Comparison of ENCODE assay signal across 23 mouse cellular contexts in the genomic region with DNA sequence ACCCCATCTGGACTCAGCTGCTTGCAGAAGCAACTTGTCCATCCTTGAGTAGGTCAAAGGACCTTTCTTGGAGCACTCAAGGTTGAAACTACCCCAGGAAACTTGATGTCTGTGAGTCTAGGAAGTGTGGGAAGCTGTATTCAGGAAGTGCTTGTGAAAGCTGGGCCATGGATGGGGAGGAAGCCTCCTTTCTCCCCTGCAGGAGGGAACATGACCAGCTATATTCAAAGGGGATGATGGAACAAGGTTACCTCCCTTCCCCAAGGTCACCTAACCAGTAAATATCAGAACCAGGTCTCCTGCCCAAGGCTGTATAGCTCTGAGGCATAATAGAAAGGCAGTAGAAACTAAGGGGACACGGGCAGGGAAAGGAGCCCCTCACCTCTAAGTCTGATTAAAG. TPM values are rescaled to one million over a fixed set of nuclear protein-coding genes. Genes with fewer than 3 reads are reported as not detected.
DNase-seq lines count a peak whose midpoint lies in the region; ATAC-seq lines count a peak whose summit lies in the region.
"Had no signal": no experiment of that assay in that cellular context is flagged by ENCODE, and none has a peak within 500 bp of the region (broad histone marks: within the 10 kb centered on the region; RNA-seq: fewer than 3 reads in every experiment).

No protein-coding gene starts in this region.

- peak; percentile 58 to 85 for DNase-seq in adrenal gland, adult (ENCODE audit: inconsistent age in 2 of 2, low spot score in 1 of 2)
- DNase-seq in adrenal gland, postnatal 14 days: no peak
- DNase-seq in adrenal gland, postnatal 10 days: peak; percentile 34
- DNase-seq in adrenal gland, adult 8-10 months: no peak
- no peak for DNase-seq in heart, adult 18-20 months
- DNase-seq: adrenal gland, postnatal 25 days; B cell, adult 2 months; cerebellum, adult 11-12 months; cerebellum, adult 2 months; cerebellum, adult 9-10 months; cerebellum, postnatal 10 days; cerebellum, postnatal 25 days; forebrain, postnatal 0 days had no signal

- H3K4me2 ChIP-seq in heart, embryonic 13.5 days: no peak overlapping the region
- H3K4me2 ChIP-seq: embryonic facial prominence, embryonic 12.5 days; forebrain, embryonic 13.5 days; forebrain, embryonic 15.5 days had no signal

- no peak overlapping the region for H3K4me3 ChIP-seq in heart, embryonic 13.5 days
- H3K4me3 ChIP-seq: embryonic facial prominence, embryonic 10.5 days; embryonic facial prominence, embryonic 12.5 days; forebrain, embryonic 13.5 days; forebrain, embryonic 15.5 days had no signal

- WGBS in heart, embryonic 13.5 days: 38% methylated on average over 1 of the region's 1 CpGs

- H3K27me3 ChIP-seq in heart, embryonic 13.5 days (replicated peaks): no peaks in the 10 kb centered on the region
- H3K27me3 ChIP-seq: embryonic facial prominence, embryonic 12.5 days; forebrain, embryonic 15.5 days had no signal

- H3K27ac ChIP-seq in heart, embryonic 13.5 days (replicated peaks): 0 out of 2 replicates have a peak overlapping the region, but pooled peaks have one; percentile 25
- H3K27ac ChIP-seq: embryonic facial prominence, embryonic 10.5 days; embryonic facial prominence, embryonic 12.5 days; forebrain, embryonic 13.5 days; forebrain, embryonic 15.5 days had no signal

- ATAC-seq in heart, embryonic 13.5 days (ENCODE audit: extremely low read depth, insufficient number of reproducible peaks, low FRiP score, low TSS enrichment): no peak
- ATAC-seq: activated CD4-positive, CD25-positive, alpha-beta regulatory T cell, adult 4 months; CD4-positive, CD25-positive, alpha-beta regulatory T cell, adult 4 months; forebrain, embryonic 13.5 days; forebrain, embryonic 15.5 days; forebrain, postnatal 0 days; Patski had no signal

- no peaks in the 10 kb centered on the region for H3K9me3 ChIP-seq in heart, embryonic 13.5 days
- H3K9me3 ChIP-seq: embryonic facial prominence, embryonic 10.5 days; embryonic facial prominence, embryonic 12.5 days; forebrain, embryonic 13.5 days; forebrain, embryonic 15.5 days; G1E had no signal

- H3K4me1 ChIP-seq in heart, embryonic 13.5 days: peaks cover 18% of the 10 kb centered on the region
- H3K4me1 ChIP-seq: embryonic facial prominence, embryonic 10.5 days; embryonic facial prominence, embryonic 12.5 days; forebrain, embryonic 13.5 days; forebrain, embryonic 15.5 days had no signal

- H3K9ac ChIP-seq in heart, embryonic 13.5 days: no peak overlapping the region
- H3K9ac ChIP-seq: embryonic facial prominence, embryonic 12.5 days; forebrain, embryonic 13.5 days; forebrain, embryonic 15.5 days; forebrain, postnatal 0 days had no signal

- H3K36me3 ChIP-seq in heart, embryonic 13.5 days: no peaks in the 10 kb centered on the region
- H3K36me3 ChIP-seq: embryonic facial prominence, embryonic 10.5 days; embryonic facial prominence, embryonic 12.5 days; forebrain, embryonic 15.5 days; G1E had no signal

RNA-seq across cellular contexts. Expression of a gene that starts 15.6 kb away (rescaled TPM):
- total RNA-seq in adrenal gland, postnatal 14 days (2021): 33.9 and 38.9 TPM in 2 replicates
- 10 to 100 TPM; 30.4 to 34.6 TPM for total RNA-seq in adrenal gland, postnatal 10 days (2021)
- 10 to 100 TPM; 39.8 to 60.3 (median 49.4) TPM for total RNA-seq in adrenal gland, adult 8-10 months (2022)
- polyA plus RNA-seq in heart, embryonic 13.5 days (2015; fragmentation: Nextera tagmentation; extraction: Ambion mirVana): 21.9 and 22.6 TPM in 2 replicates
- 10 to 100 TPM; 44.7 to 51.8 TPM for total RNA-seq in heart, adult 18-20 months (2021)

RNA-seq across cellular contexts. Expression of a gene that starts 34.4 kb away (rescaled TPM):
- total RNA-seq in adrenal gland, postnatal 14 days (2021): 39.0 and 39.1 TPM in 2 replicates
- 10 to 100 TPM; 38.0 to 54.0 TPM for total RNA-seq in adrenal gland, postnatal 10 days (2021)
- 10 to 100 TPM in 2 of 4 experiments, 1 to 10 TPM in 2; 4.3 to 11.4 (median 8.5) TPM for total RNA-seq in adrenal gland, adult 8-10 months (2022)
- 259 TPM in 2 replicates for polyA plus RNA-seq in heart, embryonic 13.5 days (2015; fragmentation: Nextera tagmentation; extraction: Ambion mirVana)
- total RNA-seq in heart, adult 18-20 months (2021): 10 to 100 TPM; 58.6 to 66.5 TPM

RNA-seq across cellular contexts. Expression of a gene that starts 44.2 kb away (rescaled TPM):
- total RNA-seq in adrenal gland, postnatal 14 days (2021): 678 and 701 TPM in 2 replicates
- total RNA-seq in adrenal gland, postnatal 10 days (2021): 100 to 1,000 TPM; 549 to 558 TPM
- 1,000 to 10,000 TPM; 1,385 to 1,638 (median 1,575) TPM for total RNA-seq in adrenal gland, adult 8-10 months (2022)
- polyA plus RNA-seq in heart, embryonic 13.5 days (2015; fragmentation: Nextera tagmentation; extraction: Ambion mirVana): 28.9 and 29.1 TPM in 2 replicates
- 100 to 1,000 TPM; 237 to 244 TPM for total RNA-seq in heart, adult 18-20 months (2021)
- total RNA-seq: CH12.LX had no signal
- polyA plus RNA-seq: activated CD4-positive, CD25-positive, alpha-beta regulatory T cell, adult 4 months; G1E; Patski had no signal

Comparison
In these comparisons a context has a peak if more than half of its experiments do, and no peak if none do; other contexts are left out.
1. DNase-seq: peak in adrenal gland, adult (2 of 2) and adrenal gland, postnatal 10 days (single experiment); none in adrenal gland, postnatal 14 days (single experiment), adrenal gland, adult 8-10 months (single experiment) and heart, adult 18-20 months (0 of 2).